Mouse (Mus musculus): ENCODE measurements around the gene Ppt1.

Ppt1 gene

DNA sequence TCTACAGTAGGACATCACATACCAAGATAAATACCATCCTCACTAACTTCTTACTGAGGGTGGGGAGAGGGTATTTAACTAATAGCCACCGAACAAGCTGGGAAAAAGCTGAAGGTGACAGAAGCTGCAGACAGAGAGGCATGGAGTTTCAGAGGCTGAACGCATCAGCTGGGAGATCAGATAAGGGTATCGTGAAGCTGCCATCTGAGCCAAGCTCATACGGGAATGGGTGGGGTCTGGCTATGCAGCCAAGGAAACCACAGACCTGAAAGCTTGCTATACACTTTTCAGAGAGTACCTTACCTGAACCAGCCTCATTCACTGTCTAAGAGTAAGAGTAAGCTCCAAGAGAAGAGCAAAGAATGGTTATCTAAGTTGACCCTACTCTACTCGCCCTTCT, 37.0 kb downstream of the Ppt1 start:
- 64% methylated on average over 5 of the region's 5 CpGs for WGBS

DNA sequence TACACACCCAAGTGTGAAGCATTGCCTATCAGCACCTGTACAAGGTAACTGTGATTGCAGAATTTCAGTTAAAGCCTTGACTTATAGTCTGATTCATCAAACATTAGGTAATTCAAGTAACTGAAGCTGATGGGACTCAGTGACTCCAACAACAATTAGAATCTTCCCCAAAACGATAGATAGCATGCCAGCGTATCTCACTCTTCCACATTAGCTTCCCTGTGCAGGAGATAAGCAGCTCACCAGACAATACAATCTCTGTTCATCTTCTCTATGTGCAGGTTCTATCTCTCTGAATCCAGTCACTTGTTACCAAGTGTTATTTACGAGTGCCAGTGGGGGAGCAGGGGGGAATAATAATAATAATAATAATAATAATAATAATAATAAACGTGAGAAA, 37.5 kb downstream of the Ppt1 start:
- 66% methylated on average over 4 of the region's 4 CpGs for whole genome bisulfite sequencing

DNA sequence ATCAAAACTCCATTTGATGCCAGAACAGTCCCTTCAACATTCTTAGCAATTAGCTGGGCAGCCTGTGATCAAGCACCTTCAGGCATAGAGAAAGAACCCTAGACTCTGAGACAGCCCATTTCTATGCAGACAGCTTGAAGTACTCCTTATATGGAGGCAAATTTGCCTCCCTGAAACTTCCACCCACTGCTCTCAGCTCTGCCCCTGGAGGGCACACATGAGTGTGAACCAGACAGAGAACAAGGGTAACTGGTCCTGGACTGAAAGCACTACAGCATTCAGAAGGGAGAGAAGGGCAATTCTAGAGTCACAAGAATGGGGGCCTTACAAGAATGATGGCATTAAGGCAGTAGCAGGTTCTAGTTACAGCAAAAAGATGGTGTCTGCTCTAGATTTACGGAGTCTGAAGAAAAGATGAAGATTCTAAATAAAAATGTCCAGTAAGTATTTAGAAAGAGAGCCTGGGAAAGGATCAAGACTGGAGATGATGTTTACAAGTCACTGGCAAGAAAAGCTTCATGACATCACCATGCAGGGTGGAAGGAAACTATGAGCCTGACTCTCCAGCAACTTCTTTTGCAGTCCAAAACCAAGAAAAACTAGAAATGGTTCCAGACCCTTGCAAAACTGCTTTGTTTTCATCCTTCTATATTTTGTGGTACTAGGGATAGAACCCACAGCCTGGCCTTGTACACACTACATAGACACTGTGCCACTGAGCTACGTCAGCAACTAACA, 42.5 kb downstream of the Ppt1 start:
- 46% methylated on average over 2 of the region's 2 CpGs for WGBS

DNA sequence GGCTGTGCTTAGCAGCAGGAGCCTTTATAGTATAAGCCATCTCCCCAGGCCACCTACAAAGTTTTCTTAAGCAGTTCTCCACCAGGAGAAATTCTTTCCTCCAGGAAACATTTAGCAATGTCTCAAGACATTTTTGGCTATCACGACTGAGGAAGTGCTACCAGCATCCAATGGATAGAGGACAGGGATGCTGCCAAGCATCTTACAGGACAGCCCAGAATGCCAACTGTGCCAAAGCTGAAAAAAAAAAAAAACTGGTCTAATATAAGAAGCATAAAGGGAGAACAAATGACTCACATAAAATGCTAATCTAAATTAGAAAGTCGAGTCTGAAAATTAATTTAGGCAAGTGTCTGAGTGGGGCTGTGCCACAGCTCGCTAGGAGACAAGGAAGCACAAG, 46.5 kb downstream of the Ppt1 start:
- WGBS = 13% methylated on average over 3 of the region's 3 CpGs

DNA sequence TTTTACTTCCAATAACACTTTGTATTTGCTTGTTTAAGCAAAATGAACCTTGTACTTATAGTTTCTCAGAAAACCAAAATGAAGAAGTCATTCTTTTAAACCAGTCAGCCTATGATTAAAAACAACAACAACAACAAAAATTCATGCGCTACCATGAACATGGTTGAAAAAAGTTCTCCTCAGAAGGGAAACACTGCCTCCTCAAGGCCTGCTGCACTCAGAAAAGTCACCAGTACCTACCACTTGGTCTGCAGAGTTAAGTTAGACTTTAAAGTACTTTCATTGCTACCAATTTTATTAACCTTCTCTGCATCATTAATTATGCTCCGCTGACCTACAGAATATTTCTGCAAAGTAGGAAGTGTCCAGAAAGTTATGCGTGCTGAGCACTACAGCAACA, 47.3 kb downstream of the Ppt1 start:
- 39% methylated on average over 3 of the region's 3 CpGs for WGBS

DNA sequence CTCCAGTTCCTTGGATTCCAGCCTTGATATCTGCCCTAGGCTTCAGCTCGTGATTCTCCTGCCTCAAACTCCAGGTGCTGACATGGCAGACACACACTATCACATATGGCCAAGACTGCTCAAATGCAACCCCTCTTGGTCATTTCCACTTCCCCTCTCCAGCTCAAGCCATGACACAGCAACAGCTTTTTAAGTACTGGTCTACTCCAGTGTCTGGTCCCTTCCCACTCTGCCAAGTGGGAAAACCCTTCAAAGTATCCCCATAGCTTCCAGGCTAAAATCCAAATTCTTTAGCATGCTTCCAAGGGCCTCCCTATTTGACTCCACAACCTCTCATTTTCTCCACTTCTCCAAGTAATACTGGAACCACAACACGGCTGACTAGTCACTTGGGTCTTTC, 48.0 kb downstream of the Ppt1 start:
- WGBS = 7% methylated on average over 2 of the region's 2 CpGs

DNA sequence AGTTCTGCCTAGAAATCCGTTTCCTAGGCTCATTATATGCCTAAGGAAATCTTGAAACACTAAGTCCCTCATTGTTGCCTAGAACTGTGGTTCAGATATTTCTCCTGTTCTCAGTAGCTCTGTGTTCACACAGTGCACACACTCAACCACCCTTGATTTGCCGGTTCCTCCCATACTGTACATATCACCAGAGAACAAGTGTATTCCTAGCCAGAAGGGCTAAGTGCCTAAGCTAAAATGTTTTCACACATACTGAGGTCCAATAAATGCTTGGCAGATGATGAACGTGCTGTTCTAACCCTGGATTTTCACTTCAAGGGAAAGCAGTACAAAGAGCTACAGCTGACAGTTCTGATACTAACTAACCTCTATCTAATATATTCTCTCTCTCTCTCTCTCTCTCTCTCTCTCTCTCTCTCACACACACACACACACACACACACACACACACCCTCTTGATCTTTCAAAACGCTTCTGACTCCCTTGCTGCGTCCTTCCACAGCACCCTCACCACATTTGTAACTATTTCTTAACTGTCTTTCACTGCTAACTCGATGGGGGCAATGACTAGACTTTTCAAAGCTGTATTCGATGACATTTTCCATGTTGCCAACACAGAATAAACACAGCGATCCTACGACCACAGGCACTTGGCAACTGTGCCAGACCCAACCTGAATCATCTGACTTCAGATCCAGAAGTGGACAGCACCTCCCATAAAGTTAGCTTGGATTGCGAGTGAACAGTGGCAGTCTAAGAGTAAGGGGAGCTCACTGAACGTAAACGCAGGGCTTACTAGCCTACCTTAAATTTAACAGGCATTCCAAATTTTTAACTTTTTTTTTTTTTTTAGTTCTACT, 48.7 kb downstream of the Ppt1 start:
- 1% methylated on average over 12 of the region's 12 CpGs for WGBS

DNA sequence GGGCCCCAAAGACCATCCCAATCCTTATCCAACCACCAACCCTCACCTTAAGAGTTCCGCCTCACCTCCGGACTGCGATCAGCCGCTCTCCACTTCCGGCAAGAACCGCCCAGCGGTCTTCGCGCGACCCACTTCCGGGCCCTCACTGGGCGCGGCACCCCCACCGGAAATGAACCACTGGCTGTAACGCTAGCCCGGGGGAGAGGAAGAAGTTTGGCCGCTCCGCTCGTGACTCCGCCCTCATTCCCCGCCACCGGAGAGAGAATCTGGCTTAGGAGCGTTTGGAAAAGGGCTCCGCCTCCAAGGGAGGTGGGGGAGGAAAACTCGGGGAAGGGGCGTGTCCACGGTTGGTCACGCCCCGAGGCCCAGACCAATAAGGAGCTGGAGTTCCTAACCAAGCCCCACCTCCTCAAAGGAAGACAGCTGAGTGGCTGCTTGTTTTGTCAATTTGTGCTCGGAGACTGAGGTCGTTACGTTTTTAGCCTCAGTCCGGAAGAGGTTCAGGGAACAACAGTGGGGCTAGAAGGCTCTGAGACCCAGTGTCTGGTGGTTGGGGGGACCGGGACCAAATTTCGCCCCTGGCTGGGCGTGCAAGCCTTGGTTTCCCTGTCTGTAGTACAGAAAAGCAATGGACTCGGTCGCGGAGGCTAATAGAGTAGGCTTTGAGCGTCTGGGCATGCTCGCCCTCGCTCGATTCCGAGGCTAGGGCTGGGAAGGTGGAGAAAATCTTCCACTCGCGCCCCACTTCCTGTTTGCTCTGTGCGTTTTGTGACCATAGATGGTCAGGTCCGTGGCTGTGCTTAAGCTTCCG, 49.9 kb downstream of the Ppt1 start, which contains the start of gene Cap1:
Gene Cap1 (minus strand): TSS at position 289 of the 811 bp plus-strand sequence.
- under 1% methylated on average over 49 of the region's 49 CpGs for WGBS

DNA sequence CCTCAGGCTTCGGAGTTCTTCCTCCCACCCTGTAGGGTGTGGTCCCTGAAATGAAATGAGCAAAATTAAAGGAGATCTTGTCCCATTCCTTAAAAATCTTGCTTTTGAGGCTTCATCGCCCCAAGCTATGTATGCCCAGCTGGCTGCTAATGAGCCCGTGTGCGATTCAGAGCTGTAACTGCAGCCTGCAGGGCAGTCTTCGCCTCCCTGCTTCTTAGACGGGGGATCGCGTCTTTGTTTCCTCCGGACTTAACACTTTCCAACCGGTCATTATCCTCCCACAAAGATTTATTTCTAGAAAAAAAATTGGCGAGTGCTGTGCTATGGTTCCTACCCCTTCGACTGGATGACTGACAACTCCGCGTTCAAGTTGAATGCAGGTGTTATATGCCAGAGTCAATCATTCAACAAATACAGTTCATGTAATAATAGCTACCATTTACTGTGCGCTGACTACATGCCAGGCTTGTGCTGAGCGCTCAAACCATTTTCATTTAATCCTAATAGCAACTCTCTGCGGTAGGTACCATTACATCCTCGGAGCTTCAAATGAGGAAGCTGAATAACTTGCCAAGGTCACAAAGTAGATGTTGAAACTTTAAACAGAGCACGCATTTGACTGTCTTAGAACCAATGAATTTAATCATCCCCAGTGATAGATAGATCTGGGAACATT, 50.7 kb downstream of the Ppt1 start:
- WGBS = 3% methylated on average over 19 of the region's 19 CpGs

DNA sequence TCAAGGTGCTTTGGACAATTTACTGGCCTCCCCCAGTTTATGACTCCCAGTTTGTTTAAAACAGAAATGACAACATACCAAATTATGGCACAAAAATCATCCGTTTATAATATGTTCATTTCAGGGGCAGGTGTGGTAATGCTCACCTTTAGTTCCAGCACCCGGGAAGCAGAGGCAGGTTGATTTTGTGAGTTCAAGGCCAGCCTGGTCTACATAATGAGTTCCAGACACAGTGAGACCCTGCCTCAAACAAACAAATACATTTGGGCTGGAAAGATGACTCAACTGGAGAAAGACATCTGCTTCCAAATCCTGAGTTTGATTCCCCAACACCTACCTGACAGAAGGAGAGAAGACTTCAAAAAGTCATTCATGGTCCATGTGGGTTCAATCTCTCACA, 51.3 kb downstream of the Ppt1 start:
- 75% methylated on average over 2 of the region's 2 CpGs for WGBS

DNA sequence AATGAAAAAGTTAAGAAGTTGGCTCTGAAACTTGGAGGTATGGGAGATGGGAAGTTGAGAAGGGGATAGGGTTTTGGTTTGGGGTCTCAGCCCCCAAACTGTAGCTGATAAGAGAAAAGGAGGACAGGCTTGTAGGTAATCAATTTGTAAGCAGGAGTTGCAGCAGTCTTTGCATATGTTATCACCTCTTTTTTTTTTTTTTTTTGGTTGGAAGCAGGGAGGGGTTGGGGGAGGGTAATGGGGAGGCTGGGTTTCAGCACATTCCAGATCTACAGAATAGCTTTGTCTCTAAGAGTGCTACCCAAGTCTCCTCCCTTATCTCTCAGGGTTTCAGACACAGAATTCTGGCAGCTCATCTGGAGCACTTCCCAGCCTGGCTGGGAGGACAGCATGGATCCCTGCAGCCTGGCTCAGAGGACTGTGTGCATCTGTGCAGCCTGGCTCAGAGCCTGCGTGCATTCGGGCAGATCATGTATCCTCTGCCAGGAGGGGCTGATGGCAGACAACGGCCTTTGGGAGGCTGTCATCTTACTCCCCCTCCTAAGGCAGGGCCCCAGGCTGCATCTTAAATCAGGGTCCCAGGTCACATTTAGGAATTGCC, 54.9 kb downstream of the Ppt1 start:
- 9% methylated on average over 3 of the region's 3 CpGs for WGBS

DNA sequence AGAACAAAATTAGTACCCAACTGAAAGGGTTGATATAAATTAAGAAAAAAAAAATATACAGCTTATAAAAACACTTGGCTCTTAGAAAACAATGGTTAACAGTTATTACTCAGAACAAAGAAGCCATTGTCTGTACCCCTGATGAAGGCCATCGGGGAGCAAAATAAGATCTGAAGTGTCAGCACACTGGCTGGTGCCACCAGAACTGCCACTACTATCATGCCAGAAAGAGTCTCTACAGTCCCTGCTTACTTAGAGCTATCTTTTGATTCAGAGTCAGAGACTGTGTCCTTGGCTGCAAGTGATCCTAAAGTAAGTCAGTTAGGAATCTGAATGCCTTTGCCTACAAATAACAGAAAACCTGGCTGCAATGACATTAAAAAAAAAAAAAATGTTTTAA, 55.6 kb downstream of the Ppt1 start:
- WGBS = 15% methylated on average over 1 of the region's 1 CpGs

DNA sequence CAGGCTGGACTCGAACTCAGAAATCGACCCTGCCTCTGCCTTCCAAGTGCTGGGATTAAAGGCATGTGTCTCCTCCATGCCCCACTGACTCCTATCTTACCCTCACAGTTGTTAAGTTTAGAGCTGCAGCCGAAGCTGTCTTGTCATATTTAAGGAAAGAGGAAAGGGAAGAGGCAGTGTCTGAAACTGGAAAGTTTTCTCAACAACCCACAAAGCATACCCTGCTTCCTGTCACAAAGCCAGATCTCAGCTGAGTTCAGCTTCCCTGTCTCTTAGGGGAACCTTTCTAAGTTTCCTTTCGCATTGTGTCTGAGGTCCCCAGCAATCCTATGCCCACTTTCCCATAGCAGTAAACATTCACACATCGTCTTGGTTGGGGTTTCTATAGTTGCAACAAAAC, 56.1 kb downstream of the Ppt1 start:
- 43% methylated on average over 5 of the region's 5 CpGs for WGBS

DNA sequence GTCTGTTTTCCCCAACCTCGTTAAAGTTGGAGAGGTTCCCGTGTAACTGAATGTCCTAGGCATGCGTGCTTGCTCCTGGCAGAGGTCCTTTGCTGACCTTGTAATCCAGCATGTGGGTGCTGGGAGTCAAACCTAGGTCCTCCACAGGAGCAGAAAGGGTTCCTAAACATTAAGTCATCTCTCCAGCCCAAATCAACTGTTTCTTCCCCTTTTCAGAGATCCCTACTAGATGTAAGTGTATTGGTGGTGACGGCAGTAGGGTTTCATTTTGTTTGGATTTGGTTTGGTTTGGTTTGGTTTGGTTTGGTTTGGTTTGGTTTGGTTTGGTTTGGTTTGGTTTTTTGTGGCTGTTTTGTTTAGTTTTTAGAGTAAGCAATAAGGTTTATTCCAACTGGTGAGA, 61.7 kb downstream of the Ppt1 start:
- 82% methylated on average over 4 of the region's 4 CpGs for WGBS

DNA sequence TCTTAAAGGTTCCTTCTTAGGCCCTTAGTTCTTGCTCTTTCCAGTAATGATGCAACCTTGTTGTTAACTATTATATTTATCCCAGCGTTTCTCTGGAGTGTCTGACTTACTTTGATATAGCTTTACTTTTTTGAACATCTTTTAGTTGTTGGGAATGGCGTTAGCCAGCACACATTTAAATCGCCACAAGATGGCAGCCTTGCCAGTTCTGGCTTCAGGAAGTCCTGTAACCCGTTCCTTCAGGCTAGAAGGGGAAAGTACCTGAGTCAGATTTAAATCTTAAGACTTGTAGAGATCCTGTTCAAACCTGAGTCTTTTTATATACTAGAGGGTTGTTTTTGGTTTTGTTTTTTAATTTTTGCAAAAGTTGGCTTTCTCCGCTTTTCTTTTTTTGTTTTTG, 62.3 kb downstream of the Ppt1 start:
- 12% methylated on average over 5 of the region's 5 CpGs for WGBS

DNA sequence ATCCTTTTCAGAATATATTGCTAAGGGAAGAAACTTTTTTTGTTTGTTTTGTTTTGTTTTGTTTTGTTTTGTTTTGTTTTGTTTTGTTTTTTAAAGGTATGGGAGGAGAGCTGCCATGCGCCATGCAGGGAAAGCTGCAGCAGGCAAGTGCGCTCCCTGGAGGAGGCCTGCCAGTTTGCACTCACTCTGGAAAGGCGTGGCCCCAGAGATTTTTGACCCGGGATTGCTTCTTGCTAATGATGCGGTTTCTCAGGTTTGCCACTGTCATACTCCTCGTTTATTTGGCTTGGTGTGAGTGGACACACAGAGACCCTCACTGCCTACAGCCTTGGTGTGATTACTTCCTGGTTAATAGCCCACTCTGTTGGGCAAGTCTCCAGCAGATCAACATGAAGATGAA, 66.1 kb downstream of the Ppt1 start:
- WGBS = 49% methylated on average over 6 of the region's 6 CpGs

DNA sequence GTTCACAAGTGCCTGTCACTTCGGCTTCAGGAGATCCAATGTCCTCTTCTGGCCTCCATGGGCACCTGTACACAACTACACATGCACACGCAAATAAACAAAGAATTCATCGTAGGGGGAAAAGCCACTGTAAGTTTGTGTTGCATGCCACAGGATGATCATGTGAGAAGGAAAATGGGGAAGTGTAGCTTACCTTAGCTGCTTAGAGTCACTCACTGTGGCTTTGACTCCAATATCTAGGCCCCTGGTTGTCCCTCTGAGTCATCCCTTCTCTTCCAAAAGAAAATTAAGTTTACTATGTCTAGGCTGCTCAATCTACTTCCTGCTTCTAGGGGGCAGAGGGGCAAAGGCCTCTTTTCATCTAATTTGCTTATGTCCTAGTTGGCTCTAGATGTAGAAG, 67.7 kb downstream of the Ppt1 start:
- WGBS = 90% methylated on average over 3 of the region's 3 CpGs

DNA sequence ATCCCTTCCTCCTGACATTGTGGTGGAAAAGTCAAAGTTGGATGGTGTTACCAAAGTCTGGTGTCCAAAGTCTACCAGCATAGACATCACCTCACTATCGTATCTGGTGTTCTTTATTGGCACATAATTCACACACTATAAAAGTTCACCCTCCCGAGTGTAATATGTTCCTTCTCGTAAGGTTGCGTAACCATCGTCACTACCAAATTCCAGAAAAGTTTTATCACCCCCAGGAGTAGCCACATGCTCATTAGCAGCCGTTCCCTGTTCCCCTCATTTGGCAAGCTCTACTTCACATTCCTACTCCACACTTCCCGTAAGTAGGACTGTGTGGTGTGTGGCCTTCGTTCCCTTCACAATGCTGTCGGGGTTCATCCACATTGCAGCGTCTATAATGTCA, 69.3 kb downstream of the Ppt1 start:
- WGBS = 87% methylated on average over 10 of the region's 10 CpGs
